In the genomic region with DNA sequence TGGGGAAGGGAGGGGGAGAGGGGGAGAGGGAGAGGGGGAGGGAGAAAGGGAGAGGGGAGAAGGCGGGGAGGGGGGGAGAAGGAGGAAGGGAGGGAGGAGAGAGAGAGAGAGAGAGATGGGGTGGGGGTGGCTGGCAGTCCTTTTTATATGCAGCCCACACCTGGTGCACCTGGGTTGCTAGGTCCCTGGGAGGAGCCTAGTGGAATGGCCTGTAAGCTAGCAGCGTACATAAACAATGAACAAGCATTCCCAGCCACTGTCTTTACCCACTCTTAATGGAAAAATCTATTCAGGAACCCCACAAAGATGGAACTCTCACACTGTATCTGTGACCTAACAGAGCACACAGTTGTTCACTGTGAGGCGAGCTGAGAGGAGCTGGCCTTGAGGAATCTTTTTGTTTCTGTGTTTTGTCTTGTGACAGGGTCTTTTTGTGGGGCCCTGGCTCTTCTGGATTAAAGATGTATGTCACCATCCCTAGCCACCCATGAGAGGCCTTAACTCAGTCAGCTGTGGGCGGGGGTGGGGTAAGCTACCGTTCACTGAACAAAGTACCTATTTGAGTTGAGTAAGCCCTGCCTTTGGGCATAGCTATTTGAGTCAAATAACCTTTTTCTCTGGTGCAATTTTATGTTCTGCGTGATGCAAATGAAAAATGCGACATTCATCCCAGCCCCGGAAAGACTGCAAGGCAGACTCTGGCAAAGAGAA, we compare ENCODE assay signal across 15 mouse cellular contexts. TPM values are rescaled to one million over a fixed set of nuclear protein-coding genes. Genes with fewer than 3 reads are reported as not detected.
A peak's percentile ranks its signal among the peaks of the same experiment; 100 is the strongest.
DNase-seq lines count a peak whose midpoint lies in the region; ATAC-seq lines count a peak whose summit lies in the region.
"Had no signal": no experiment of that assay in that cellular context is flagged by ENCODE, and none has a peak within 500 bp of the region (broad histone marks: within the 10 kb centered on the region; RNA-seq: fewer than 3 reads in every experiment).

No protein-coding gene starts in this region.

- intact Hi-C loops in gastrocnemius, postnatal 14 days (cut with DNase I; ENCODE audit: low total_unique reads) = no loop called here

- no peaks in the 10 kb centered on the region for H3K9me3 ChIP-seq in limb, embryonic 12.5 days
- no peaks in the 10 kb centered on the region for H3K9me3 ChIP-seq in limb, embryonic 10.5 days (replicated peaks)
- no peaks in the 10 kb centered on the region for H3K9me3 ChIP-seq in forebrain, embryonic 14.5 days (replicated peaks; ENCODE audit: control insufficient read depth, low read length)
- H3K9me3 ChIP-seq in hindbrain, embryonic 16.5 days (ENCODE audit: control insufficient read depth, low read length) = no peaks in the 10 kb centered on the region
- H3K9me3 ChIP-seq in neural tube, embryonic 13.5 days = no peaks in the 10 kb centered on the region
- H3K9me3 ChIP-seq in kidney, embryonic 16.5 days (ENCODE audit: low read length) = no peaks in the 10 kb centered on the region
- H3K9me3 ChIP-seq: heart, embryonic 15.5 days; intestine, embryonic 15.5 days had no signal

- H3K27me3 ChIP-seq in limb, embryonic 12.5 days = no peaks in the 10 kb centered on the region
- no peaks in the 10 kb centered on the region for H3K27me3 ChIP-seq in limb, embryonic 10.5 days (ENCODE audit: low read depth, poor library complexity, severe bottlenecking)
- H3K27me3 ChIP-seq in forebrain, embryonic 14.5 days (replicated peaks; ENCODE audit: control insufficient read depth, insufficient read depth, low read length) = no peaks in the 10 kb centered on the region
- no peaks in the 10 kb centered on the region for H3K27me3 ChIP-seq in hindbrain, embryonic 16.5 days (replicated peaks; ENCODE audit: control insufficient read depth, insufficient read depth, low read length)
- H3K27me3 ChIP-seq in neural tube, embryonic 13.5 days = no peaks in the 10 kb centered on the region
- H3K27me3 ChIP-seq in kidney, embryonic 16.5 days (ENCODE audit: insufficient read depth, low read length) = no peaks in the 10 kb centered on the region
- H3K27me3 ChIP-seq: heart, embryonic 15.5 days; intestine, embryonic 15.5 days had no signal

- H3K4me1 ChIP-seq in limb, embryonic 12.5 days (replicated peaks) = peaks cover 8% of the 10 kb centered on the region
- peaks cover 4% of the 10 kb centered on the region; the same call in 1 of the 2 replicates for H3K4me1 ChIP-seq in limb, embryonic 10.5 days
- H3K4me1 ChIP-seq in forebrain, embryonic 14.5 days (ENCODE audit: control insufficient read depth, insufficient read depth, low read length) = peaks cover 3% of the 10 kb centered on the region; the same call in 1 of the 2 replicates
- peaks cover 2% of the 10 kb centered on the region; the same call in 1 of the 2 replicates for H3K4me1 ChIP-seq in hindbrain, embryonic 16.5 days (ENCODE audit: control insufficient read depth, insufficient read depth, low read depth, low read length)
- H3K4me1 ChIP-seq in neural tube, embryonic 13.5 days (replicated peaks) = peaks cover 18% of the 10 kb centered on the region
- peaks cover 7% of the 10 kb centered on the region; the same call in 1 of the 2 replicates for H3K4me1 ChIP-seq in kidney, embryonic 16.5 days (ENCODE audit: insufficient read depth, low read length)
- H3K4me1 ChIP-seq: intestine, embryonic 15.5 days had no signal

- no peak overlapping the region for H3K4me3 ChIP-seq in limb, embryonic 12.5 days (replicated peaks)
- no peak overlapping the region for H3K4me3 ChIP-seq in limb, embryonic 10.5 days
- H3K4me3 ChIP-seq in forebrain, embryonic 14.5 days (ENCODE audit: low read depth, low read length) = no peak overlapping the region
- no peak overlapping the region for H3K4me3 ChIP-seq in hindbrain, embryonic 16.5 days (ENCODE audit: low read length)
- H3K4me3 ChIP-seq in neural tube, embryonic 13.5 days = no peak overlapping the region
- H3K4me3 ChIP-seq in kidney, embryonic 16.5 days (ENCODE audit: low read length) = no peak overlapping the region
- H3K4me3 ChIP-seq: heart, embryonic 15.5 days; intestine, embryonic 15.5 days; myocyte had no signal

- no peak overlapping the region for H3K9ac ChIP-seq in limb, embryonic 12.5 days (replicated peaks)
- H3K9ac ChIP-seq in forebrain, embryonic 14.5 days (ENCODE audit: low read length) = no peak overlapping the region
- H3K9ac ChIP-seq in hindbrain, embryonic 16.5 days (ENCODE audit: low read depth, low read length) = no peak overlapping the region
- no peak overlapping the region for H3K9ac ChIP-seq in neural tube, embryonic 13.5 days
- H3K9ac ChIP-seq in kidney, embryonic 16.5 days (replicated peaks; ENCODE audit: low read length) = no peak overlapping the region
- H3K9ac ChIP-seq: heart, embryonic 15.5 days; intestine, embryonic 15.5 days had no signal

- 43% methylated on average over 8 of the region's 8 CpGs for WGBS in limb, embryonic 12.5 days
- WGBS in limb, embryonic 10.5 days = 61% methylated on average over 8 of the region's 8 CpGs
- WGBS in forebrain, embryonic 14.5 days = 34% methylated on average over 8 of the region's 8 CpGs
- WGBS in hindbrain, embryonic 16.5 days = 34% methylated on average over 8 of the region's 8 CpGs
- WGBS in neural tube, embryonic 13.5 days = 24% methylated on average over 8 of the region's 8 CpGs
- WGBS in kidney, embryonic 16.5 days = 30% methylated on average over 8 of the region's 8 CpGs

- H3K4me2 ChIP-seq in limb, embryonic 12.5 days = no peak overlapping the region
- H3K4me2 ChIP-seq in forebrain, embryonic 14.5 days (ENCODE audit: low read length) = no peak overlapping the region
- H3K4me2 ChIP-seq in hindbrain, embryonic 16.5 days (ENCODE audit: low read length) = no peak overlapping the region
- H3K4me2 ChIP-seq in neural tube, embryonic 13.5 days = no peak overlapping the region
- H3K4me2 ChIP-seq in kidney, embryonic 16.5 days (replicated peaks; ENCODE audit: low read depth, low read length) = no peak overlapping the region
- H3K4me2 ChIP-seq: heart, embryonic 15.5 days; intestine, embryonic 15.5 days had no signal

- no peaks in the 10 kb centered on the region for H3K36me3 ChIP-seq in limb, embryonic 12.5 days
- H3K36me3 ChIP-seq in limb, embryonic 10.5 days = no peaks in the 10 kb centered on the region
- H3K36me3 ChIP-seq in forebrain, embryonic 14.5 days (ENCODE audit: control insufficient read depth, insufficient read depth, low read length) = no peaks in the 10 kb centered on the region
- H3K36me3 ChIP-seq in hindbrain, embryonic 16.5 days (ENCODE audit: control insufficient read depth, insufficient read depth, low read length) = no peaks in the 10 kb centered on the region
- no peaks in the 10 kb centered on the region for H3K36me3 ChIP-seq in neural tube, embryonic 13.5 days
- H3K36me3 ChIP-seq in kidney, embryonic 16.5 days (ENCODE audit: insufficient read depth, low read length) = no peaks in the 10 kb centered on the region
- H3K36me3 ChIP-seq: heart, embryonic 15.5 days; intestine, embryonic 15.5 days had no signal

- no peak for ATAC-seq in limb, embryonic 12.5 days (ENCODE audit: insufficient number of reproducible peaks, insufficient read depth, low FRiP score, low TSS enrichment, low read depth)
- peak; percentile 29; the same call in 1 of the 2 replicates for ATAC-seq in forebrain, embryonic 14.5 days
- ATAC-seq in hindbrain, embryonic 16.5 days = peak; percentile 66
- peak; percentile 60; the same call in 1 of the 2 replicates for ATAC-seq in neural tube, embryonic 13.5 days (ENCODE audit: low read depth)
- ATAC-seq in kidney, embryonic 16.5 days (ENCODE audit: low FRiP score, low TSS enrichment) = no peak
- ATAC-seq: intestine, embryonic 15.5 days had no signal

- no peak for DNase-seq in limb, embryonic 10.5 days (ENCODE audit: low spot score)
- DNase-seq in forebrain, embryonic 14.5 days (ENCODE audit: low spot score) = no peak
- DNase-seq in spleen, postnatal 4 days (ENCODE audit: low spot score in 2 of 2) = no peak
- no peak for DNase-seq in gastrocnemius, postnatal 14 days
- DNase-seq: adrenal gland, postnatal 10 days; cerebellum, postnatal 14 days; kidney, postnatal 10 days; lung, postnatal 4 days had no signal

- 0 out of 2 replicates have a peak overlapping the region, but pooled peaks have one; percentile 18 for H3K27ac ChIP-seq in limb, embryonic 12.5 days
- H3K27ac ChIP-seq in limb, embryonic 10.5 days = no peak overlapping the region
- H3K27ac ChIP-seq in forebrain, embryonic 14.5 days (ENCODE audit: low read depth, low read length) = no peak overlapping the region
- peak overlapping the region; percentile 2; the same call in 1 of the 2 replicates for H3K27ac ChIP-seq in hindbrain, embryonic 16.5 days (ENCODE audit: low read depth, low read length)
- H3K27ac ChIP-seq in neural tube, embryonic 13.5 days (replicated peaks) = peak overlapping the region; percentile 57
- no peak overlapping the region for H3K27ac ChIP-seq in kidney, embryonic 16.5 days (ENCODE audit: low read length)
- H3K27ac ChIP-seq: heart, embryonic 15.5 days; intestine, embryonic 15.5 days had no signal

RNA-seq across cellular contexts. Expression of gene Pde9a, which starts 30.1 kb away (rescaled TPM):
- 26.7 and 29.1 TPM in 2 replicates for polyA plus RNA-seq in limb, embryonic 12.5 days (2016; fragmentation: Nextera tagmentation; extraction: Ambion mirVana)
- 20.4 and 27.2 TPM in 2 replicates for polyA plus RNA-seq in limb, embryonic 10.5 days (2016; fragmentation: Nextera tagmentation; extraction: Ambion mirVana)
- polyA plus RNA-seq in forebrain, embryonic 14.5 days (2014; fragmentation: Nextera tagmentation; extraction: Ambion mirVana) = 60.7 and 68.5 TPM in 2 replicates
- 30.3 and 34.4 TPM in 2 replicates for polyA plus RNA-seq in hindbrain, embryonic 16.5 days (2015; fragmentation: Nextera tagmentation; extraction: Ambion mirVana)
- polyA plus RNA-seq in neural tube, embryonic 13.5 days (2015; fragmentation: Nextera tagmentation; extraction: Ambion mirVana) = 34.7 and 35.1 TPM in 2 replicates
- polyA plus RNA-seq in kidney, embryonic 16.5 days (2015; fragmentation: Nextera tagmentation; extraction: Ambion mirVana) = 34.9 and 36.5 TPM in 2 replicates
- total RNA-seq in gastrocnemius, postnatal 14 days (2021) = 1 to 10 TPM; 4.5 to 6.5 TPM

Comparison
In these comparisons a context has a peak if more than half of its experiments do, and no peak if none do; other contexts are left out.
1. H3K27ac ChIP-seq: peak in limb, embryonic 12.5 days (single experiment), hindbrain, embryonic 16.5 days (single experiment) and neural tube, embryonic 13.5 days (single experiment); none in limb, embryonic 10.5 days (single experiment), forebrain, embryonic 14.5 days (single experiment) and kidney, embryonic 16.5 days (single experiment).
2. ATAC-seq: peak in forebrain, embryonic 14.5 days (single experiment), hindbrain, embryonic 16.5 days (single experiment) and neural tube, embryonic 13.5 days (single experiment); none in limb, embryonic 12.5 days (single experiment) and kidney, embryonic 16.5 days (single experiment).